Mouse (Mus musculus) heart, embryonic 14.5 days (tissue): Measurements from ENCODE around the gene Stard8. TPM values are rescaled to one million over a fixed set of nuclear protein-coding genes. Genes with fewer than 3 reads are reported as not detected.
"Not testable (repeated sequence)": the region's sequence is repeated elsewhere in the genome, so short reads cannot be mapped to it uniquely, and the experiment has no call there.

Source experiments
- ATAC-seq: fragments of 200-750 bp; cut with Nextera tagmentation; 2 replicates; pipeline ENCODE4 v1.8.0; 2017; ENCODE audit warnings: low read depth, moderate TSS enrichment; ENCODE audit not compliant: insufficient number of reproducible peaks, insufficient read depth, low FRiP score
- H3K27ac ChIP-seq, 2 experiments: fragments of 200-500 bp in 1 of 2; fragments of 300-500 bp in 1 of 2; sonication (generic) in 1 of 2; replicated peaks in 1 of 2; 2 replicates each; pipeline ENCODE4 v1.5.1; 2012 to 2014; ENCODE audit warnings: low read depth in 2 of 2, low read length in 2 of 2, control low read depth in 1 of 2, mild to moderate bottlenecking in 1 of 2, mixed read lengths in 1 of 2; ENCODE audit not compliant: control insufficient read depth in 1 of 2, insufficient read depth in 1 of 2
- H3K27me3 ChIP-seq: fragments of 300-500 bp; sonication (generic); 2 replicates; pipeline ENCODE4 v1.6.1; 2014; ENCODE audit warnings: mild to moderate bottlenecking, low read length, control low read depth; ENCODE audit not compliant: control insufficient read depth, insufficient read depth
- H3K36me3 ChIP-seq: fragments of 300-500 bp; sonication (generic); 2 replicates; pipeline ENCODE4 v1.6.1; 2014; ENCODE audit warnings: mild to moderate bottlenecking, control low read depth, low read length, mixed read lengths; ENCODE audit not compliant: control insufficient read depth, insufficient read depth
- H3K4me1 ChIP-seq, 2 experiments: fragments of 200-500 bp in 1 of 2; fragments of 300-500 bp in 1 of 2; sonication (generic) in 1 of 2; 2 replicates each; pipeline ENCODE4 v1.6.1; 2012 to 2014; ENCODE audit warnings: low read length in 2 of 2, control low read depth in 1 of 2, mixed read lengths in 1 of 2; ENCODE audit not compliant: control insufficient read depth in 2 of 2, insufficient read depth in 2 of 2
- H3K4me2 ChIP-seq: fragments of 300-500 bp; sonication (generic); 2 replicates; pipeline ENCODE4 v1.6.1; 2014; ENCODE audit warnings: mild to moderate bottlenecking, low read length
- H3K4me3 ChIP-seq, 2 experiments: fragments of 200-500 bp in 1 of 2; fragments of 300-500 bp in 1 of 2; sonication (generic) in 1 of 2; 2 replicates each; pipeline ENCODE4 v1.5.1; 2012 to 2014; ENCODE audit warnings: low read length in 2 of 2, mild to moderate bottlenecking in 2 of 2, control low read depth in 1 of 2, low read depth in 1 of 2, moderate library complexity in 1 of 2; ENCODE audit not compliant: control insufficient read depth in 1 of 2, insufficient read depth in 1 of 2
- H3K9ac ChIP-seq: fragments of 300-500 bp; sonication (generic); 2 replicates; pipeline ENCODE4 v1.6.1; 2014; ENCODE audit warnings: mild to moderate bottlenecking, low read length
- H3K9me3 ChIP-seq: fragments of 300-500 bp; sonication (generic); 2 replicates; pipeline ENCODE4 v1.6.1; 2016; ENCODE audit warnings: low read length, control low read depth; ENCODE audit not compliant: control insufficient read depth
- WGBS: fragments of 180-500 bp; shearing (Covaris S2); extraction: QIAGEN DNeasy Blood & Tissue Kit; methylation state at CpG from one replicate; pipeline ENCODE4 v1.1.7; 2014; 5-methylcytosine and 5-hydroxymethylcytosine counted together
- polyA plus RNA-seq: library from polyadenylated mRNA; unstranded; fragments of >200 nt; fragmentation: Nextera tagmentation; extraction: Ambion mirVana; gene quantifications from 2 replicates; pipeline ENCODE4 v1.2.1, GENCODE M21; 2014

The Stard8 gene
- 11.3 and 12.0 TPM in 2 replicates for polyA plus RNA-seq

DNA sequence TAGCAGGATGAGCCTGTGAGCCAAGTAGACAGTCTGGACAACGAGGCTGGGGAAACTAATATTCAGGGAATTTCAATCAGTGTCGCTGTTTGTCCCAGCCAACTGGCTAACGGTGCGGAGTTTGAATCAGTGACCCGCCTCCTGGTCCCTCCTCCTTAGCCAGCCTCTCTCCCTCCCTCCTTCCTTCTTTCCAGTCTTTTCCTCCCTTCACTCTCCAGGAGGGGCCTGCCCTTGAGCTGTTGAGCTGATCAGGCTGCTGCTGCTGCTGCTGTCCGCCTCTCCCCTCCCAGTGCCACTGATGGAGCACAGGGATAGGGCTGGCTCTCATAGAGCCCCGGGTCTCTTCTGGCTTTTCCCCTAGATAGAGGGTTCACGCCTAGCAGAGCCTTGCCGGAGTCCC is at the start of gene Stard8:
Gene Stard8 (plus strand): TSS at position 203 of the 400 bp plus-strand sequence.
- H3K4me3 ChIP-seq: peak within 1 kb of the TSS; percentile 17 to 20
- H3K4me1 ChIP-seq: peaks cover 16 to 18% of the 10 kb centered on the region in 2 experiments
- no peaks in the 10 kb centered on the region for H3K36me3 ChIP-seq
- peak within 1 kb of the TSS; percentile 52 for H3K9ac ChIP-seq
- WGBS: 45% methylated on average over 9 of the region's 9 CpGs
- no peaks in the 10 kb centered on the region for H3K9me3 ChIP-seq
- peak within 1 kb of the TSS; percentile 42 for H3K4me2 ChIP-seq
- ATAC-seq: peak; percentile 54; the same call in 1 of the 2 replicates
- H3K27ac ChIP-seq: peak within 1 kb of the TSS; percentile 64 to 66
- no peaks in the 10 kb centered on the region for H3K27me3 ChIP-seq

DNA sequence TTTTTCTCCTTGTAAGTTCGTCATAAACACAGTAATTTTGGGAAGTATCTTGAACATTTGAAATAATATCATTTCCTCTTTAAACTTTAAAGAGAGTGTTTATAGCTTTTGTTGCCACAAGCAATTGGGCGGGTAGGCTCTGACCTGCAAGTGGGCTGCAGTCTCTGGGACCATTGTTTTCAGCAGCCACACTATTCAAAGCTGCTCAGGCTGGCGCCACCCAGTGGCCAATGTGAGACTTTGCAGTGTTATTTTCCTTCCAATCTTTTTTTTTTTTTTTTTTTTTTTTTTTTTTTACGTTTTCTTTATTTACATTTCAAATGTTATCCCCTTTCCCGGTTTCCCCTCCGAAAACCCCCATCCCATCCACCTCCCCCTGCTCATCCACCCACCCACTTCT is 49.1 kb upstream of the Stard8 start:
- no peak overlapping the region for H3K4me3 ChIP-seq
- WGBS: 20% methylated on average over 5 of the region's 6 CpGs
- H3K36me3 ChIP-seq: no peaks in the 10 kb centered on the region
- H3K9me3 ChIP-seq: no peaks in the 10 kb centered on the region
- H3K27me3 ChIP-seq: no peaks in the 10 kb centered on the region
- no peak overlapping the region for H3K27ac ChIP-seq
- H3K9ac ChIP-seq: no peak overlapping the region
- no peak overlapping the region for H3K4me2 ChIP-seq
- no peak for ATAC-seq
- H3K4me1 ChIP-seq: no peaks in the 10 kb centered on the region

DNA sequence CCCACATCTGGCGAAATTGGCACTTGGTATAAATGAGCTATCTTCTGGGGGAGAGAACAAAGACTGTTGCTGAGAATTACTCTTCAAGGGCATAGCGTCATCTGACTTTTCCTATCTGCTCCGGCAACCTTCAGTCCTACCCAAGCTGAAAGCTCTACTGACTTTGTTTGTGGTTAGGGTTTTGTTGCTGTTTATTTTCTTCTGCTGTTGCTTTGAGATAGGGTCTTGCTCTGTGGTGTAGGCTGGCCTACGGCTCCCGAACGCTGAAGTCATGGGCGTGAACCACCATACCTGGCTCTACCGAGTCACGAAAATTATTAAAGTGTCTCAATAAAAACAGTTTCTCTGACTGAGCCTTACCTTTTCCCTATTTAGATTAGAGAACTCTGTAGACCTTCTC is 44.8 kb upstream of the Stard8 start:
- Histone ChIP-seq H3K9ac (no peak overlapping the region), H3K4me1 (no peaks in the 10 kb centered on the region), H3K9me3 (no peaks in the 10 kb centered on the region), H3K27me3 (no peaks in the 10 kb centered on the region), H3K4me3 (no peak overlapping the region), H3K27ac (no peak overlapping the region), H3K4me2 (no peak overlapping the region), H3K36me3 (no peaks in the 10 kb centered on the region)
- ATAC-seq: no peak
- WGBS: 76% methylated on average over 9 of the region's 9 CpGs

DNA sequence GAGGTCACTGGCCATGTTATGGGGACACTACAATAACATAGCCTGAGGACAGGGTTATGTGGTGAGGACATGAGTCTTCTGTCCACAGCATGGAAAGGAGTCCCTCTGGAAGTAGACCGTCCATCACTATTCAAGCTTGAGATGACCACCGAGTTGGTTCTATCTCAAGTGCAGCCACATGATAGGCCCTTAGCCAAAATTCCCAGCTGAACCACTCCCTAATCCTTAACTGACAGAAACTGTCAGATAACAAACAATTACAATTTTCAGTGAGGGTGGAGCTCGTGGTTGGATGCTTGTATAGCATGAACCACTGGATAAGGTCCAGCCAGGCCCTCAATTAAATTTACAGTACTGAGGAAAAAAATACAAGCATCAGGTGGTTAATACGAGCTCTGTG is 44.0 kb upstream of the Stard8 start:
- Histone ChIP-seq H3K9me3 (no peaks in the 10 kb centered on the region), H3K36me3 (no peaks in the 10 kb centered on the region), H3K9ac (no peak overlapping the region), H3K4me3 (no peak overlapping the region), H3K27me3 (no peaks in the 10 kb centered on the region), H3K4me1 (no peaks in the 10 kb centered on the region), H3K4me2 (no peak overlapping the region), H3K27ac (no peak overlapping the region)
- 44% methylated on average over 4 of the region's 4 CpGs for WGBS
- ATAC-seq: no peak

DNA sequence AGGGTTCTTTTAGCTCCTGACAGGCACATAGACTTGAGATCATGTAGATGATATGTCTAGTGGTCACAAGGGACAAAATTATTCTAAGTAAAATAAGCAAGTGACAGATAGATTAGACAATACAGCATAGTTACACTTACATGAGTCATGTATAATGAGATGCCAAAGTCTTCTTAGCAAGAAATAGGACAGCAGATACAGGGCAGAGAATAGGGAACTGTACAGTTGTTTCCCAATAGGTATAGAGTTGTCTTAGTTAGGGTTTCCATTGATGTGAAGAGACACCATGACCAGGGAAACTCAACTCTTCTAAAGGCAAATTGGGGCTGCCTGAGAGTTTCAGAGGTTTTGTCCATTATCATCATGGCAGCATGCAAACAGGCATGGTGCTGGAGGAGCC is 39.3 kb upstream of the Stard8 start:
- Histone ChIP-seq H3K4me1 (no peaks in the 10 kb centered on the region), H3K27ac (no peak overlapping the region), H3K9me3 (no peaks in the 10 kb centered on the region), H3K4me3 (no peak overlapping the region), H3K27me3 (no peaks in the 10 kb centered on the region), H3K9ac (no peak overlapping the region), H3K4me2 (no peak overlapping the region), H3K36me3 (no peaks in the 10 kb centered on the region)
- ATAC-seq: no peak

DNA sequence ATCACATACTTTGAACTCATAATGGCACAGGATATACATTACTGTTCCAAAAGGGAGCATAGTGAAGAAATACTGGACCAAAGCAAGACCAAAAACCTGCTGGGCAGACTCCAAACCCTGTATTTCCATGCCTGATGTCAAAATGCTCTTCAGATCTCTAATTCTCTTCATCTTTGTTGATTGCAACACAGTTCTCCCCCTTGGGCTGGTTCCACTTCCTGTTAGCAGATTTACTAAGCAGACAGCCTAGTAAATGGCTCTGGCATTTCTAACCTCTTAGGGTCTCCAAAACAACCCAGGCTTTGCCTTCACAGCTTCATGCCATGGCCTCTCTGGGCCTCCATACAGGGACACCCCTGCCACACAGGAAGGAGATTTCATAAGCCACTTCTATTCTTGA is 38.5 kb upstream of the Stard8 start:
- Histone ChIP-seq H3K9ac (no peak overlapping the region), H3K4me3 (no peak overlapping the region), H3K27ac (no peak overlapping the region), H3K9me3 (no peaks in the 10 kb centered on the region), H3K27me3 (no peaks in the 10 kb centered on the region), H3K4me2 (no peak overlapping the region), H3K4me1 (no peaks in the 10 kb centered on the region), H3K36me3 (no peaks in the 10 kb centered on the region)
- ATAC-seq: no peak

DNA sequence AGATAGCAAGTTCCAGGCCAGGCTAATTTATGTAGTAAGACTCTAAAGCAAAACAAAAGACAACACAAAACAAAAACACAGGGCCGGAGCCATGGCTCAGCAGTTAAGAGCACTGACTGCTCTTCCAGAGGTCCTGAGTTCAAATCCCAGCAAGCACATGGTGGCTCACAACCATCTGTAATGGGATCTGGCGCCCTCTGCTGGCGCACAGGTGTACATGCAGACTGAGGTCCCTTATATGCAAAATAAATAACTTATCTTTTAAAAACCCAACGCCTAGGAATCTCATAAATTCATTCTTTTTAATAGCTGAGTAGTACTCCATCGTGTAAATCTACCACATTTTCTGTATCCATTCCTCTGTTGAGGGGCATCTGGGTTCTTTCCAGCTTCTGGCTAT is 16.4 kb upstream of the Stard8 start:
- not testable (repeated sequence) for H3K4me3 ChIP-seq, H3K9ac ChIP-seq, H3K4me2 ChIP-seq, H3K27ac ChIP-seq, H3K36me3 ChIP-seq, H3K4me1 ChIP-seq, H3K27me3 ChIP-seq, H3K9me3 ChIP-seq, ATAC-seq
- 49% methylated on average over 5 of the region's 5 CpGs for WGBS

DNA sequence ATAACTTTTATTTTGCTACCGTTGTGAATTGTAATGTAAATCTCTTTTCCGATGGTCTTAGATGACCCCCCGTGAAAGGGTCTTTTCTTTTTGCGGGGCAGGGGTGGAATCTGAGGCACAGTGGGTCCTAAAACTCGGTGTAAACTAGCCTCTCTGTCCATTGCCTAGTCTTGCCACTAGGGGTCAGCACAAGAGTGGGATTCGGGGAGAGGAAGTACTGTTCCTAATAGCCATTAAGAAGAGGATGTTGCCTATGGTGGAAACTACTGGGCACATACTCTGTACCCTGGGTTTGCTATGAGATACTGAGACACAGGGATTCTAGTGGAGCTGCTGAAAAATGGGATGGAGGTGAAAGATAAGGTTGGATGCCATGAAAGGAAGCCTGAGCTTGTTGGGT is 13.5 kb upstream of the Stard8 start:
- ATAC-seq: no peak
- Histone ChIP-seq H3K9me3 (no peaks in the 10 kb centered on the region), H3K4me2 (no peak overlapping the region), H3K4me1 (no peaks in the 10 kb centered on the region; a peak in 1 of 4 replicates), H3K4me3 (no peak overlapping the region), H3K9ac (no peak overlapping the region), H3K27ac (no peak overlapping the region), H3K27me3 (no peaks in the 10 kb centered on the region), H3K36me3 (no peaks in the 10 kb centered on the region)
- 39% methylated on average over 6 of the region's 6 CpGs for WGBS
